Mouse (Mus musculus) adrenal gland, postnatal 10 days (tissue): ENCODE measurements around the gene Actr3b. TPM values are rescaled to one million over a fixed set of nuclear protein-coding genes. Genes with fewer than 3 reads are reported as not detected.

ENCODE experiments used
- DNase-seq: peaks from one replicate; pipeline ENCODE4 v3.0.0; 2021; ENCODE audit warnings: mixed read lengths
- total RNA-seq, 2 experiments: library from RNA; stranded (reverse); gene quantifications; 2 replicates each; pipeline ENCODE4 v1.2.3; 2021

Gene Actr3b
- total RNA-seq, 2 experiments from 2014 or later = 7.2 to 7.7 TPM

- no peak for DNase-seq
Measured at GRCm38 (mm10) chr5:25889746-25890382, 130.1 kb downstream of the Actr3b start.

DNA sequence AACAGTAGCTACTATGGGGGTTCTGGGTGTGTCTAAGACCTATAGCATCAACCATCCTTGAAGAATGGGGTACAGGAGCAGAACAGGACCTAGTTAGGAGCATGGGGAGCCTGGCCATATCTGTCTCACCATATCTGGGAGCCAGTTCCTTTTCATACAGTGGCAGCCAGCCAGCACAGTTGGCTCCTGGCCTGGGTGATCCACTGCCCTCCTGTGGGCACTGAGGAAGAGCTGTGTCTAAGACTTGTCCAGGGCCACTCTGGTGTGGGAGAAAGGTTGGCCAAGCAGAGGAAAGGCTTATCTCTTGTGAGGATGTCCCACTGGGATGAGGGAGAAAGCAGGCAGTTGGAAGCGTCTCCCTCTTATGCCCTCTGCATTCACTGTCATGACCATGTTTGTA, 131.5 kb downstream of the Actr3b start:
- peak; percentile 87 for DNase-seq

Other genes starting within 250 kb of the Actr3b start
- not detected for gene Cct8l1, start 243.9 kb upstream of the Actr3b start, total RNA-seq
- 1 to 10 TPM; 5.1 to 7.5 TPM for gene Xrcc2, start 54.2 kb upstream of the Actr3b start, total RNA-seq
- gene Gm21663, start 182.4 kb downstream of the Actr3b start, total RNA-seq = under 1 TPM in 1 of 2 experiments, not detected in 1; 0.12 TPM
- not detected for gene Gm21671, start 194.4 kb downstream of the Actr3b start, total RNA-seq
- not detected for gene Gm21680, start 212.7 kb downstream of the Actr3b start, total RNA-seq
- gene Gm21698, start 228.7 kb downstream of the Actr3b start, total RNA-seq = not detected
- gene Gm1979, start 244.8 kb downstream of the Actr3b start, total RNA-seq = not detected